Mouse (Mus musculus) midbrain, embryonic 12.5 days (tissue): ENCODE results near the gene Jmjd6. TPM values are rescaled to one million over a fixed set of nuclear protein-coding genes. Genes with fewer than 3 reads are reported as not detected.

Source experiments
- ATAC-seq: fragments of 200-750 bp; cut with Nextera tagmentation; 2 replicates; pipeline ENCODE4 v1.8.0; 2017; ENCODE audit warnings: low read depth, moderate TSS enrichment, moderate library complexity; ENCODE audit not compliant: low FRiP score
- H3K27ac ChIP-seq: fragments of 300-500 bp; sonication (generic); replicated peaks from 2 replicates; pipeline ENCODE4 v1.5.1; 2016; ENCODE audit warnings: mild to moderate bottlenecking
- H3K27me3 ChIP-seq: fragments of 300-500 bp; sonication (generic); 2 replicates; pipeline ENCODE4 v1.6.1; 2016; ENCODE audit warnings: mild to moderate bottlenecking
- H3K36me3 ChIP-seq: fragments of 300-500 bp; sonication (generic); 2 replicates; pipeline ENCODE4 v1.6.1; 2016
- H3K4me1 ChIP-seq: fragments of 300-500 bp; sonication (generic); 2 replicates; pipeline ENCODE4 v1.6.1; 2016
- H3K4me2 ChIP-seq: fragments of 300-500 bp; sonication (generic); replicated peaks from 2 replicates; pipeline ENCODE4 v1.6.1; 2016; ENCODE audit warnings: mild to moderate bottlenecking, moderate library complexity
- H3K4me3 ChIP-seq: fragments of 300-500 bp; sonication (generic); 2 replicates; pipeline ENCODE4 v1.5.1; 2016; ENCODE audit warnings: mild to moderate bottlenecking
- H3K9ac ChIP-seq: fragments of 300-500 bp; sonication (generic); replicated peaks from 2 replicates; pipeline ENCODE4 v1.6.1; 2016; ENCODE audit warnings: mild to moderate bottlenecking, moderate library complexity
- H3K9me3 ChIP-seq: fragments of 300-500 bp; sonication (generic); 2 replicates; pipeline ENCODE4 v1.6.1; 2016; ENCODE audit warnings: mild to moderate bottlenecking
- WGBS: fragments of 180-500 bp; shearing (Covaris S2); methylation state at CpG from one replicate; pipeline ENCODE4 v1.1.7; 2016; 5-methylcytosine and 5-hydroxymethylcytosine counted together
- polyA plus RNA-seq: library from polyadenylated mRNA; unstranded; fragments of >200 nt; fragmentation: Nextera tagmentation; extraction: Ambion mirVana; gene quantifications from 2 replicates; pipeline ENCODE4 v1.2.1, GENCODE M21; 2016

The Jmjd6 gene
- polyA plus RNA-seq, 1 experiment from 2014 or later, result 95.2 TPM

GRCm38 (mm10) chr11:116818722-116819121 lies 24.5 kb downstream of the Jmjd6 start:
- Histone ChIP-seq H3K4me1 (peaks cover 44% of the 10 kb centered on the region), H3K27ac (no peak overlapping the region), H3K9me3 (no peaks in the 10 kb centered on the region), H3K4me3 (no peak overlapping the region), H3K27me3 (no peaks in the 10 kb centered on the region), H3K36me3 (no peaks in the 10 kb centered on the region), H3K9ac (no peak overlapping the region), H3K4me2 (no peak overlapping the region)
- WGBS, result 81% methylated on average over 8 of the region's 8 CpGs
- ATAC-seq, result no peak

GRCm38 (mm10) chr11:116817567-116817966 lies 25.7 kb downstream of the Jmjd6 start:
- Histone ChIP-seq H3K9ac (no peak overlapping the region), H3K27ac (no peak overlapping the region), H3K4me2 (no peak overlapping the region), H3K9me3 (no peaks in the 10 kb centered on the region), H3K4me3 (no peak overlapping the region), H3K27me3 (no peaks in the 10 kb centered on the region), H3K36me3 (no peaks in the 10 kb centered on the region), H3K4me1 (peaks cover 54% of the 10 kb centered on the region)
- WGBS, result 89% methylated on average over 5 of the region's 5 CpGs
- no peak for ATAC-seq

- 84% methylated on average over 5 of the region's 5 CpGs for WGBS
- Histone ChIP-seq H3K27ac (no peak overlapping the region), H3K9ac (no peak overlapping the region), H3K4me1 (peaks cover 54% of the 10 kb centered on the region), H3K9me3 (no peaks in the 10 kb centered on the region), H3K36me3 (no peaks in the 10 kb centered on the region), H3K4me2 (no peak overlapping the region), H3K27me3 (no peaks in the 10 kb centered on the region), H3K4me3 (no peak overlapping the region)
- no peak for ATAC-seq
Observed at GRCm38 (mm10) chr11:116816769-116817168, 26.5 kb downstream of the Jmjd6 start.

DNA sequence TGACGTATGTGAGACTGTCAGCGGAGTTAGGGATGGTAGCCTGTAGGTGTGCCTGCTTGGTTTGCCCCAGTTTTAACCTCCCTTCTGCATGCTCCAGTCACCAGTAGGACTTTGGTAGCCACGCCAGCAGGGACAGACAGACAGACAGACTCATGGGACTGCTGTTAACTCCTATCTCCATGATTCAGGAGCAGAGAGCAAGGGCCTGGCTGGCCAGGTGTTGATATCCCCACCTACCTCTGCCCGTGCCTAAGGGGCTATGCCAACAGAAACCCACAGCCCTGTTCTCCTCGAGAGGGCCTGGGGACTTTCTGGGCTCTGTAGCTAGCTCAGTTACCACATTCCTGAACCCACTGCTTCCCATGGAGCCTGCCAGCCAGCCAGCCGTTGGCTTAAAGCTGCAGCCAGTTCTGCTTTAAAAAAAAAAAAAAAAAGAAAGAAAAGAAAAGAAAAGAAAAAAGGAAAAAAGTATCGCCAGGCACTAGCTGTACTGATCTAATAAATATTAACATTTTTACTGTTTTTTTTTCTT lies 28.3 kb downstream of the Jmjd6 start:
- no peaks in the 10 kb centered on the region for H3K27me3 ChIP-seq
- no peaks in the 10 kb centered on the region for H3K36me3 ChIP-seq
- H3K4me3 ChIP-seq, result no peak overlapping the region
- 0 out of 2 replicates have a peak overlapping the region, but pooled peaks have one; percentile 47 for H3K9ac ChIP-seq
- 19% methylated on average over 7 of the region's 7 CpGs for WGBS
- H3K4me2 ChIP-seq, result peak overlapping the region; percentile 55; the same call in 1 of the 2 replicates
- H3K27ac ChIP-seq, result peak overlapping the region; percentile 98
- peaks cover 60% of the 10 kb centered on the region for H3K4me1 ChIP-seq
- no peak for ATAC-seq
- no peaks in the 10 kb centered on the region for H3K9me3 ChIP-seq

- ATAC-seq, result peak; percentile 14; the same call in 1 of the 2 replicates
Observed at GRCm38 (mm10) chr11:116814076-116814883, 29.0 kb downstream of the Jmjd6 start.

DNA sequence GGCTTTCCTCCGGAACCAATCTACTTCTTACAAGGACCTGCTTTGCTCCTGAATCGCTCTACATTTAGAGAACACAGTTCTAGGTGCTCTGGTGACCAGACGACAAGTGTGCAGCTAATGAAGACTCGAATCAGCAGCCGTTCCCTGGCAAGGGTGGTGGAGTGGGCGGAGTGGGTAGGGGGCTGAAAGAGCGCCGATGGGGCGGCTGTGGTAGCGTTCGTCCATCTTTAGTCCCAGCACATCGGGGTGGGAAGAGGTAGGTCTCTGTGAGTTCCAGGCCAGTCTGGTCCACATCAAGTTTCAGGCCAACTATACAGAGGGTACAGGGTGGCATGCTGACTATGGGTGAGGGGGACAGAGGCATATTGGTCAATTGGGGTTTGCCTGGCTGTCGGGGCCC lies 29.6 kb downstream of the Jmjd6 start:
- peak overlapping the region; percentile 55; the same call in 1 of the 2 replicates for H3K4me2 ChIP-seq
- H3K27me3 ChIP-seq, result peaks cover 3% of the 10 kb centered on the region
- H3K27ac ChIP-seq, result peak overlapping the region; percentile 98
- no peak overlapping the region for H3K9ac ChIP-seq
- no peak overlapping the region for H3K4me3 ChIP-seq
- H3K36me3 ChIP-seq, result no peaks in the 10 kb centered on the region
- H3K4me1 ChIP-seq, result peaks cover 64% of the 10 kb centered on the region
- no peak for ATAC-seq
- 69% methylated on average over 13 of the region's 13 CpGs for WGBS
- no peaks in the 10 kb centered on the region for H3K9me3 ChIP-seq

More at GRCm38 (mm10) chr11:116814076-116814883, 29.0 kb downstream of the Jmjd6 start:
- peak overlapping the region; percentile 98 for H3K27ac ChIP-seq
- H3K4me2 ChIP-seq, result peak overlapping the region; percentile 55; the same call in 1 of the 2 replicates
- peaks cover 64% of the 10 kb centered on the region for H3K4me1 ChIP-seq
- WGBS, result 5% methylated on average over 20 of the region's 20 CpGs
- H3K9ac ChIP-seq, result peak overlapping the region; percentile 47; the same call in 1 of the 2 replicates
- H3K4me3 ChIP-seq, result no peak overlapping the region
- no peaks in the 10 kb centered on the region for H3K9me3 ChIP-seq
- peaks cover 3% of the 10 kb centered on the region for H3K27me3 ChIP-seq
- no peaks in the 10 kb centered on the region for H3K36me3 ChIP-seq

DNA sequence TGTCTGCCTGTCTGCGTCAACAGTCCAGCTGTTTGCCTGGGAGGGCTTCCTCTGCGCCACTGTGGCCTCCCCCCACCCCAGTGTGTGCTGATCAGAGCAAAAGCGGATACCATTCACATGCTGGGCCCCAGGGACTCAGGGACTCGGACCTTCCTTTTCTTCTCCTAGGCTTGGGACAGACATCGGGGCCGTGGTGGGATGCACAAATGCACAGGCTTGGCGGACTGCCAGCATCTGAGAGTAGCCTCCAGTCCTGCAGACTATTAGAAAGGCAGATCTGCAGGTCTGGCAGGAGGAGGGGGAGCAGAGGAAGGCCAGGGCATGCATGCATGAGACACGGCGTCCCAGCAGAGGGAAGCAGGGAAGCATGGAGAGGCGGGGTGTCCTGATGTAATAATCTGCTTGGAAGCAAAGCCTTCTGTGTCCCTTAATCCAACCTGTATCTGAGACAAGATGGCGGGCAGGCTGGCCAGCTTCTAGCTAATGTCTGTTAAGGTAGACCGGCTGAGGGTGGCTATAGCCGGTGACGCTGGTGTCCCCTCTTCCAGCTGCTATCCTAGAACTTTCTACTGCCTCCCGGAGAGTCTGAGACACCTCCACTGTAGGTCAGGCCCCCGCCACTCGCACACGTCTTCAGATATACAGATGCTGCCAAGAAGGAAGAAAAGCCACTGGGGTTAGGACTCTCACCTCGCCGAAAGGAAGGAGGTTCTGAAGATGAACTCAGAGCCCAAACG lies 30.3 kb downstream of the Jmjd6 start:
- peaks cover 3% of the 10 kb centered on the region for H3K27me3 ChIP-seq
- peak; percentile 44 for ATAC-seq
- peak overlapping the region; percentile 39; the same call in 1 of the 2 replicates for H3K9ac ChIP-seq
- H3K4me3 ChIP-seq, result no peak overlapping the region
- peak overlapping the region; percentile 98 for H3K27ac ChIP-seq
- H3K4me2 ChIP-seq, result peak overlapping the region; percentile 55
- WGBS, result 32% methylated on average over 18 of the region's 21 CpGs
- H3K36me3 ChIP-seq, result no peaks in the 10 kb centered on the region
- H3K4me1 ChIP-seq, result peaks cover 68% of the 10 kb centered on the region
- no peaks in the 10 kb centered on the region for H3K9me3 ChIP-seq

- peak; percentile 90 for ATAC-seq
- H3K4me3 ChIP-seq, result peak overlapping the region; percentile 34
- peak overlapping the region; percentile 55 for H3K4me2 ChIP-seq
- no peaks in the 10 kb centered on the region for H3K36me3 ChIP-seq
- no peaks in the 10 kb centered on the region for H3K9me3 ChIP-seq
- H3K27ac ChIP-seq, result peak overlapping the region; percentile 98
- WGBS, result 2% methylated on average over 31 of the region's 32 CpGs
- peak overlapping the region; percentile 59 for H3K9ac ChIP-seq
- H3K27me3 ChIP-seq, result peaks cover 3% of the 10 kb centered on the region
- peaks cover 69% of the 10 kb centered on the region for H3K4me1 ChIP-seq
Observed at GRCm38 (mm10) chr11:116810983-116811901, 32.0 kb downstream of the Jmjd6 start.

- Histone ChIP-seq H3K27me3 (peaks cover 3% of the 10 kb centered on the region), H3K9me3 (no peaks in the 10 kb centered on the region), H3K4me1 (peaks cover 63% of the 10 kb centered on the region), H3K36me3 (no peaks in the 10 kb centered on the region), H3K4me2 (peak overlapping the region; percentile 55), H3K4me3 (peak overlapping the region; percentile 34; the same call in 1 of the 2 replicates), H3K9ac (peak overlapping the region; percentile 59), H3K27ac (peak overlapping the region; percentile 98)
- no peak for ATAC-seq
- 36% methylated on average over 11 of the region's 11 CpGs for WGBS
Observed at GRCm38 (mm10) chr11:116810528-116810927, 32.7 kb downstream of the Jmjd6 start.

DNA sequence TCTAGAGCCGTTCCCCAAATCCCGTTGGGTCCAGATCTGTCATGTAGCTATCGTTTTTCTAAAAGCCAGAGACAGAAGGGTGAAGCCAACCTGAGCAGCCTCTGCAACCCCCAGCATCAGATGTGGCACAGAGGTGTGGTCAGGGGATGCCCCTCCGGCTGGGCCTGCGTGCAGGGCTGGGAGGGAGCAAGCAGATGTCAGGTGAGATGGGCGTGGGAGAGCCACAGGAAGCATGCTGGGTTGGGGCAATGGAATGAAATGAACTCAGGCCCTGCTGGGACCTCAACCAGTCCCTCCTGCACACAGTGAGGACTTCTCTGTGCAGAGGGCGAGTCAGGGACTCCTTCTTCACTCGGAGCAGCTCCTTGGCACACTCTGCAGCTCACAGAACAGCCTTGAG lies 33.7 kb downstream of the Jmjd6 start:
- H3K27ac ChIP-seq, result peak overlapping the region; percentile 98; the same call in 1 of the 2 replicates
- WGBS, result 79% methylated on average over 8 of the region's 8 CpGs
- H3K27me3 ChIP-seq, result peaks cover 3% of the 10 kb centered on the region
- ATAC-seq, result no peak
- H3K4me3 ChIP-seq, result no peak overlapping the region
- no peaks in the 10 kb centered on the region for H3K9me3 ChIP-seq
- no peak overlapping the region for H3K4me2 ChIP-seq
- peaks cover 54% of the 10 kb centered on the region for H3K4me1 ChIP-seq
- H3K36me3 ChIP-seq, result no peaks in the 10 kb centered on the region
- H3K9ac ChIP-seq, result no peak overlapping the region

- Histone ChIP-seq H3K27me3 (peaks cover 3% of the 10 kb centered on the region), H3K4me2 (no peak overlapping the region)
Observed at GRCm38 (mm10) chr11:116808811-116809395, 34.3 kb downstream of the Jmjd6 start.

More at GRCm38 (mm10) chr11:116808811-116809395, 34.3 kb downstream of the Jmjd6 start:
- Histone ChIP-seq H3K27ac (peak overlapping the region; percentile 2; the same call in 1 of the 2 replicates), H3K4me3 (no peak overlapping the region), H3K36me3 (0 out of 2 replicates have a peak, but pooled peaks cover 2% of the 10 kb centered on the region), H3K4me1 (peaks cover 47% of the 10 kb centered on the region), H3K9me3 (no peaks in the 10 kb centered on the region), H3K9ac (no peak overlapping the region)
- 76% methylated on average over 11 of the region's 11 CpGs for WGBS
- no peak for ATAC-seq
